Mouse (Mus musculus): ENCODE results near the gene Top3b. TPM values are rescaled to one million over a fixed set of nuclear protein-coding genes. Genes with fewer than 3 reads are reported as not detected.

Gene Top3b
- 29.4 and 33.6 TPM in 2 replicates for polyA plus RNA-seq (2015; fragmentation: Nextera tagmentation; extraction: Ambion mirVana)

DNA sequence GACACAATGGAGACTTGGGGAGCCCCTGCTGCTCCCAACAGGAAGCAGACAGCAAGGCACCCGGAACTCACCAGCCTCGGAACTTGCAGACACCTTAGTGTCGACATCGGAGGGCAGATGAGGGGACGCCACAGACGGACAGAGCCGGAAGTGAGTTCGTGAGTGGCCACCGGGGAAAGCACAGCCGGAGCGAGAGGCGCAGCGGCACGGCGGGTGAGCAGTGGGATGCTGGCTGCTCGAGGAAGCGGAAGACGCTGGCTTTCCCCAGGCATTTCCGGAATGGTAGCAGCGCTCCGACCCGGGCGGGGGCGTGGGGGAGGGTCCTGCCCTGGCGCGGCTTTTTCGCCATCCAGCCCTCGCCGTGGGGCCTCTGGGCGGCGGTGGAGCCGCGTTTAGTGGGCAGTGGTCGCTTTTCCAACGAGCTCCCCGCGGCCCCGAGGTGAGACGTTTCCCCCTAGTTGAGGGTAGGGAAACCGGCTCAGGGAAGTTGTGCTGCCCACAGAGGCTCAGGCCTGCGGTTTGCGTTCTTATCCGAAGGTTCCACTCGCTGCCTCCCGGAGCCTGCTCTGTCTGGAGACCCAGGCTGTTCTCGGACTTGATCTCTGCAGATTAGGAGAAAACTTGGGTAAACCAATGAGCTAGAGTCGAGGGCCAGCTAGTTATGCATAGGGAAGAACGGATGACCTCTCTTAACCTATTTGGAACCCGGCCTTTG lies at the start of gene Top3b, which contains the start of gene Vpreb1:
TSS of gene Top3b (plus strand) at position 120 of the 715 bp plus-strand sequence.
TSS of gene Vpreb1 (minus strand) at position 227 of the 715 bp plus-strand sequence.
- Histone ChIP-seq H3K27me3 (ENCODE audit: control insufficient read depth, insufficient read depth, low read length) (no peaks in the 10 kb centered on the region), H3K9ac (ENCODE audit: low read length) (peak within 1 kb of the TSS; percentile 93), H3K27ac (replicated peaks) (peak within 1 kb of the TSS; percentile 98), H3K9me3 (ENCODE audit: control insufficient read depth, low read length) (no peaks in the 10 kb centered on the region), H3K36me3 (ENCODE audit: control insufficient read depth, insufficient read depth, low read length) (0 out of 2 replicates have a peak, but pooled peaks cover 2% of the 10 kb centered on the region), H3K4me3 (ENCODE audit: low read depth, low read length) (peak within 1 kb of the TSS; percentile 76), H3K4me1 (replicated peaks; ENCODE audit: control insufficient read depth, insufficient read depth) (0 out of 2 replicates have a peak, but pooled peaks cover 3% of the 10 kb centered on the region), H3K4me2 (replicated peaks; ENCODE audit: low read depth) (peak within 1 kb of the TSS; percentile 68)
- peak; percentile 98 for ATAC-seq (ENCODE audit: low FRiP score, low TSS enrichment)
- WGBS: under 1% methylated on average over 47 of the region's 49 CpGs
- peak; percentile 95 for DNase-seq (ENCODE audit: low spot score)
- TF ChIP-seq EP300 (optimal IDR thresholded peaks at IDR 0.05) (peak; percentile 3), CTCF (IDR thresholded peaks at IDR 0.05; ENCODE audit: low read depth) (peak; percentile 54)

DNA sequence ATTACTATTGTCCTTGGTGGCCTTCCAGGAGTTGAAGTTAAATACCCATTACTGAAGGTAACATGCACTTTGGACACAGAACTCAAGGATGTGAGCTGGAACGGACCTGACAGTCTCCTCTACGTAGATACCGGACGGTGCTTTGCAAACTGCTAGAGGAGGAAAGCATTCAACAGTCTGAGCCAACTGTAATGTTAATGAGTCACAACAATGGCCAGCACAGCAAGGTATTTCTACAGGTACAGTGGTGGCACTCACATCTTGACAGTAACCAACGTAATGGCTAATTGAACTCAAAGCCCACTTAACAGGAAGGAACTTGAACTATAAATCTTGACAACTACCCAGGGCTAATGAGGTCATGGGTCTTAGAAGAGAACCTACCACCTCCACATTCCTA lies 45.1 kb upstream of the Top3b start:
- no peak overlapping the region for H3K4me3 ChIP-seq (ENCODE audit: low read depth, low read length)
- no peak for DNase-seq (ENCODE audit: low spot score)
- H3K27ac ChIP-seq (replicated peaks): no peak overlapping the region
- H3K27me3 ChIP-seq (ENCODE audit: control insufficient read depth, insufficient read depth, low read length): no peaks in the 10 kb centered on the region
- H3K4me2 ChIP-seq (replicated peaks; ENCODE audit: low read depth): no peak overlapping the region
- H3K36me3 ChIP-seq (ENCODE audit: control insufficient read depth, insufficient read depth, low read length): no peaks in the 10 kb centered on the region
- no peaks in the 10 kb centered on the region for H3K4me1 ChIP-seq (replicated peaks; ENCODE audit: control insufficient read depth, insufficient read depth)
- no peaks in the 10 kb centered on the region for H3K9me3 ChIP-seq (ENCODE audit: control insufficient read depth, low read length)
- TF ChIP-seq EP300 (optimal IDR thresholded peaks at IDR 0.05): no peak
- no peak for TF ChIP-seq CTCF (IDR thresholded peaks at IDR 0.05; ENCODE audit: low read depth)
- 44% methylated on average over 5 of the region's 5 CpGs for WGBS
- H3K9ac ChIP-seq (ENCODE audit: low read length): no peak overlapping the region
- ATAC-seq (ENCODE audit: low FRiP score, low TSS enrichment): no peak

DNA sequence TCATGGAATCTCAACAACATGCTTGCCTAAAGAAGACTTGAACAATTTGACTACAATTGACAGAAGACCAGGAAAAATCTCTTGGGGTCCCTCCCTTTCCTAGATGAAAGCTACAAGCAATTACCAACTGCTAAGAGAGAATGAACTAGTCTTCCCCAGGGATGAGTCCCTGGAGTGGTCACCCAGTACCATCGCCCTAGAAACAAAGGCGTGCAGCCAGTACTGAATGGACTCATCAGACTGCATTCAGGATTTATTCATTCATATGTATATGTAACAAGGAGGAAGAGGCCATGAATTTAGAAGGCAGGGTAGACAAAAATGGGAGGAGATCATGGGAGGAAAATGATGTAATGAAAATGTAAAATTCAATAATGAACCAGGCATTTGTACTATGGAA lies 44.3 kb upstream of the Top3b start:
- 91% methylated on average over 2 of the region's 2 CpGs for WGBS
- no peaks in the 10 kb centered on the region for H3K27me3 ChIP-seq (ENCODE audit: control insufficient read depth, insufficient read depth, low read length)
- no peak for ATAC-seq (ENCODE audit: low FRiP score, low TSS enrichment)

DNA sequence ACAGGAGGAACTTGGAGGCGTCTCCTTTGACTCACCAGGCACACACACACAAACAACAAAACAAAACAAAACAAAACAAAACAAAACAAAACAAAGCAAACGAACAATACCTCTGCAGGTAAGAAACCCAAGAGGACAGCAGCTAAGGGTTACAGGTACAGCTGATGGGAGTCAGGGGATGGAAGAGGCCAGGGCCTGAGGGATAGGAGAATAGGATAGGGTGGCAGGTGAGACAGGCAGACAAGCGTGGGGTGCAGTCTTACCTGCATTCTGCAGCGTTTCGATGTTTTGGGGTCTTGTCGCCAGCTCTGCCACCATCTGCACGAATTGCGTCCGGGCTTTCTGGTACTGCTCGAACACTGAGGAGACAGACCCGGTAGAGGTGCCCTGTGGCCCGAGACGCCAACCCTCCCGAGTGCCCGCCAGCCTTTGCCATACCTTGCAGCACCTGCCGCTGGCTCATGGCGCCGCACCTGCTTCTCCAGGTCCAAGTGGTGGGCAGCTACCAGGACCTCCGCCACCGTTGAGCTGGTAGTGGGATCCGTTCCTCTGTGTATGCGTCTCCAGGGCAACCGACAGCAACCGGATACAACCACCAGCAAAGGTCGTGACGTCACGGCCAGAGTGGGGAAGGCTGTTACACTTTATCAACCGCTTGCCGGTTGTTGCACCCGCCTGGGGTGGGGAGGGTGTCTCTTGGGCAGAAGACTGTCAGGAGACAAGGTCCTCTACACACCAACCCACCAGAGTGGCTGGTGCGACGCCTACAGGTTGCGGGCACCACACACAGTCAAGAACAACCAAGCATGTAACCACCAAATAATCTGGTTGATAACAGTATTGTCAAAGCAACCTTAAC lies 41.5 kb upstream of the Top3b start, which contains the start of gene Spag6l:
TSS of gene Spag6l (minus strand) at position 700 of the 859 bp plus-strand sequence.
- H3K36me3 ChIP-seq (ENCODE audit: control insufficient read depth, insufficient read depth, low read length): no peaks in the 10 kb centered on the region
- DNase-seq (ENCODE audit: low spot score): peak; percentile 66
- no peak for TF ChIP-seq EP300 (optimal IDR thresholded peaks at IDR 0.05)
- peak; percentile 59 for TF ChIP-seq CTCF (IDR thresholded peaks at IDR 0.05; ENCODE audit: low read depth)
- H3K27ac ChIP-seq (replicated peaks): no peak within 1 kb of the TSS
- H3K27me3 ChIP-seq (ENCODE audit: control insufficient read depth, insufficient read depth, low read length): no peaks in the 10 kb centered on the region
- H3K4me3 ChIP-seq (ENCODE audit: low read depth, low read length): peak within 1 kb of the TSS; percentile 33
- H3K9ac ChIP-seq (ENCODE audit: low read length): peak within 1 kb of the TSS; percentile 8; the same call in 1 of the 2 replicates
- WGBS: 7% methylated on average over 33 of the region's 33 CpGs
- H3K9me3 ChIP-seq (ENCODE audit: control insufficient read depth, low read length): no peaks in the 10 kb centered on the region
- ATAC-seq (ENCODE audit: low FRiP score, low TSS enrichment): peak; percentile 88
- no peaks in the 10 kb centered on the region for H3K4me1 ChIP-seq (replicated peaks; ENCODE audit: control insufficient read depth, insufficient read depth)
- H3K4me2 ChIP-seq (replicated peaks; ENCODE audit: low read depth): peak within 1 kb of the TSS; percentile 79

More for the DNA sequence above, 44.3 kb upstream of the Top3b start:
- Histone ChIP-seq H3K9ac (ENCODE audit: low read length) (no peak overlapping the region), H3K36me3 (ENCODE audit: control insufficient read depth, insufficient read depth, low read length) (no peaks in the 10 kb centered on the region), H3K9me3 (ENCODE audit: control insufficient read depth, low read length) (no peaks in the 10 kb centered on the region), H3K4me1 (replicated peaks; ENCODE audit: control insufficient read depth, insufficient read depth) (no peaks in the 10 kb centered on the region), H3K4me2 (replicated peaks; ENCODE audit: low read depth) (no peak overlapping the region), H3K4me3 (ENCODE audit: low read depth, low read length) (no peak overlapping the region), H3K27ac (replicated peaks) (no peak overlapping the region)
- DNase-seq (ENCODE audit: low spot score): no peak
- TF ChIP-seq CTCF (IDR thresholded peaks at IDR 0.05; ENCODE audit: low read depth) (no peak), EP300 (optimal IDR thresholded peaks at IDR 0.05) (no peak)

DNA sequence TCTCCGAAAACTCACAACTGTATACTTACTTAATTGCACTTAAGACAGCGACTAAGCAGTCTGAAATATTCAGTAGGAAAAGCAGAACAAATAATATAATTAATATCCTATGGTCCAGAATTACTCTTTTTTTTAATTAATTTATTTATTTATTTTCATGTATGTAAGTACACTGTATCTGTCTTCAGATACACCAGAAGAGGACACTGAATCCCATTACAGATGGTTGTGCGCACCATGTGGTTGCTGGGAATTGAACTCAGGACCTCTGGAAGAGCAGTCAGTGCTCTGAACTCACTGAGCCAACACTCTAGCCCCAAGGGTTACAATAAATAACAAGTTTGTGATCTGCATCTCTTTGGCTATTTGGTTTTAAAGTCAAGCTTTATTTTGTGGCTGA lies 40.9 kb upstream of the Top3b start:
- no peak overlapping the region for H3K4me2 ChIP-seq (replicated peaks; ENCODE audit: low read depth)
- TF ChIP-seq EP300 (optimal IDR thresholded peaks at IDR 0.05): no peak
- no peak for TF ChIP-seq CTCF (IDR thresholded peaks at IDR 0.05; ENCODE audit: low read depth)
- H3K4me3 ChIP-seq (ENCODE audit: low read depth, low read length): no peak overlapping the region

More for the DNA sequence above, 40.9 kb upstream of the Top3b start:
- Histone ChIP-seq H3K9ac (ENCODE audit: low read length) (no peak overlapping the region), H3K27ac (replicated peaks) (no peak overlapping the region), H3K4me1 (replicated peaks; ENCODE audit: control insufficient read depth, insufficient read depth) (no peaks in the 10 kb centered on the region), H3K36me3 (ENCODE audit: control insufficient read depth, insufficient read depth, low read length) (no peaks in the 10 kb centered on the region), H3K9me3 (ENCODE audit: control insufficient read depth, low read length) (no peaks in the 10 kb centered on the region), H3K27me3 (ENCODE audit: control insufficient read depth, insufficient read depth, low read length) (no peaks in the 10 kb centered on the region)
- DNase-seq (ENCODE audit: low spot score) (no peak), ATAC-seq (ENCODE audit: low FRiP score, low TSS enrichment) (no peak; the same call in 1 of the 2 replicates)
- 88% methylated on average over 3 of the region's 3 CpGs for WGBS

Measured in stomach, postnatal 0 days (tissue).